In genomic region chr8:123066101-123066683, GRCm38 (mm10) we compare ENCODE assay signal across 8 mouse cellular contexts. TPM values are rescaled to one million over a fixed set of nuclear protein-coding genes. Genes with fewer than 3 reads are reported as not detected.
DNase-seq lines count a peak whose midpoint lies in the region; ATAC-seq and TF ChIP-seq lines count a peak whose summit lies in the region.

No protein-coding gene starts in this region.

- no peaks in the 10 kb centered on the region for H3K27me3 ChIP-seq in heart, postnatal 0 days (ENCODE audit: control insufficient read depth, insufficient read depth, low read length)
- H3K27me3 ChIP-seq in forebrain, embryonic 14.5 days (replicated peaks; ENCODE audit: control insufficient read depth, insufficient read depth, low read length): no peaks in the 10 kb centered on the region
- H3K27me3 ChIP-seq in liver, embryonic 16.5 days (ENCODE audit: control insufficient read depth, insufficient read depth, low read depth, low read length): no peaks in the 10 kb centered on the region

- peaks cover 9% of the 10 kb centered on the region; the same call in 1 of the 2 replicates for H3K4me1 ChIP-seq in heart, postnatal 0 days (ENCODE audit: control insufficient read depth, insufficient read depth)
- H3K4me1 ChIP-seq in forebrain, embryonic 14.5 days (ENCODE audit: control insufficient read depth, insufficient read depth, low read length): peaks cover 8% of the 10 kb centered on the region; the same call in 1 of the 2 replicates
- H3K4me1 ChIP-seq in liver, embryonic 16.5 days (ENCODE audit: control insufficient read depth, low read depth, low read length): peaks cover 20% of the 10 kb centered on the region

- TF ChIP-seq EP300 in heart, postnatal 0 days (IDR thresholded peaks at IDR 0.05; ENCODE audit: low read depth): no peak

- no peak for DNase-seq in heart, postnatal 0 days (ENCODE audit: low spot score)
- no peak for DNase-seq in heart, postnatal 25 days (ENCODE audit: low spot score)
- peak; percentile 55 for DNase-seq in MN1 (ENCODE audit: low spot score)
- peak; percentile 20 for DNase-seq in forebrain, embryonic 14.5 days (ENCODE audit: low spot score)
- no peak for DNase-seq in kidney, postnatal 10 days
- DNase-seq in right cerebral cortex, postnatal 10 days (ENCODE audit: low spot score in 2 of 2): no peak

- H3K9ac ChIP-seq in heart, postnatal 0 days (replicated peaks; ENCODE audit: low read depth, low read length): peak overlapping the region; percentile 87
- peak overlapping the region; percentile 87 for H3K9ac ChIP-seq in forebrain, embryonic 14.5 days (ENCODE audit: low read length)
- peak overlapping the region; percentile 97 for H3K9ac ChIP-seq in liver, embryonic 16.5 days (ENCODE audit: low read depth, low read length)

- peak overlapping the region; percentile 85 for H3K4me2 ChIP-seq in heart, postnatal 0 days (ENCODE audit: low read depth, low read length)
- peak overlapping the region; percentile 83 for H3K4me2 ChIP-seq in forebrain, embryonic 14.5 days (ENCODE audit: low read length)
- H3K4me2 ChIP-seq in liver, embryonic 16.5 days (ENCODE audit: low read depth, low read length): peak overlapping the region; percentile 92

- peak overlapping the region; percentile 87 for H3K4me3 ChIP-seq in heart, postnatal 0 days (ENCODE audit: low read depth, low read length)
- peak overlapping the region; percentile 90 for H3K4me3 ChIP-seq in forebrain, embryonic 14.5 days (ENCODE audit: low read depth, low read length)
- H3K4me3 ChIP-seq in liver, embryonic 16.5 days (ENCODE audit: low read depth, low read length): peak overlapping the region; percentile 96

- 31% methylated on average over 7 of the region's 7 CpGs for WGBS in heart, postnatal 0 days
- WGBS in forebrain, embryonic 14.5 days: 36% methylated on average over 7 of the region's 7 CpGs
- WGBS in liver, embryonic 16.5 days (ENCODE audit: insufficient replicate concordance): 31% methylated on average over 7 of the region's 7 CpGs

- no peak for ATAC-seq in heart, postnatal 0 days (ENCODE audit: insufficient read depth, low read depth)
- no peak for ATAC-seq in forebrain, embryonic 14.5 days
- ATAC-seq in liver, embryonic 16.5 days (ENCODE audit: low read depth): no peak
- ATAC-seq in inflammation-experienced regulatory T-cells, adult 6 months: no peak

- peak; percentile 21 for TF ChIP-seq CTCF in heart, postnatal 0 days (IDR thresholded peaks at IDR 0.05; ENCODE audit: low read depth)

- H3K9me3 ChIP-seq in heart, postnatal 0 days (replicated peaks; ENCODE audit: control insufficient read depth, low read length): no peaks in the 10 kb centered on the region
- no peaks in the 10 kb centered on the region for H3K9me3 ChIP-seq in forebrain, embryonic 14.5 days (replicated peaks; ENCODE audit: control insufficient read depth, low read length)
- no peaks in the 10 kb centered on the region for H3K9me3 ChIP-seq in liver, embryonic 16.5 days (replicated peaks; ENCODE audit: control insufficient read depth, low read length)

- intact Hi-C loops in heart, postnatal 25 days (cut with DNase I): loop anchor here (5.0 to 10.0 kb wide), 3 partner anchors 36 to 381 kb away; partner anchors contain the start of gene Rpl13

- peaks cover 16% of the 10 kb centered on the region for H3K36me3 ChIP-seq in heart, postnatal 0 days (replicated peaks; ENCODE audit: control insufficient read depth, insufficient read depth, low read length)
- peaks cover 13% of the 10 kb centered on the region for H3K36me3 ChIP-seq in forebrain, embryonic 14.5 days (ENCODE audit: control insufficient read depth, insufficient read depth, low read length)
- no peaks in the 10 kb centered on the region for H3K36me3 ChIP-seq in liver, embryonic 16.5 days (ENCODE audit: control insufficient read depth, insufficient read depth)

- peak overlapping the region; percentile 88 for H3K27ac ChIP-seq in heart, postnatal 0 days (ENCODE audit: low read depth)
- peak overlapping the region; percentile 90; the same call in 1 of the 2 replicates for H3K27ac ChIP-seq in forebrain, embryonic 14.5 days (ENCODE audit: low read depth, low read length)
- H3K27ac ChIP-seq in liver, embryonic 16.5 days (ENCODE audit: low read length): peak overlapping the region; percentile 87

RNA-seq across cellular contexts. Expression of gene Spg7, which starts 3.5 kb away (rescaled TPM):
- 72.8 and 83.1 TPM in 2 replicates for total RNA-seq in heart, postnatal 0 days (2014; rRNA removed; ENCODE audit: low replicate concordance)
- polyA plus RNA-seq in heart, postnatal 0 days (2015; fragmentation: Nextera tagmentation; extraction: Ambion mirVana): 63.3 and 65.1 TPM in 2 replicates
- 10 to 100 TPM; 77.4 to 78.7 TPM for total RNA-seq in heart, postnatal 25 days (2021)
- 34.2 and 38.2 TPM in 2 replicates for polyA plus RNA-seq in forebrain, embryonic 14.5 days (2014; fragmentation: Nextera tagmentation; extraction: Ambion mirVana)
- polyA plus RNA-seq in liver, embryonic 16.5 days (2015; fragmentation: Nextera tagmentation; extraction: Ambion mirVana): 19.9 and 20.7 TPM in 2 replicates
- polyA plus RNA-seq in inflammation-experienced regulatory T-cells, adult 6 months (2017; shearing (Covaris generic)): 10 to 100 TPM; 16.5 to 35.2 (median 19.0) TPM

RNA-seq across cellular contexts. Expression of gene Ankrd11, which starts 24.1 kb away (rescaled TPM):
- total RNA-seq in heart, postnatal 0 days (2014; rRNA removed; ENCODE audit: low replicate concordance): 51.2 and 65.8 TPM in 2 replicates
- polyA plus RNA-seq in heart, postnatal 0 days (2015; fragmentation: Nextera tagmentation; extraction: Ambion mirVana): 21.6 and 24.3 TPM in 2 replicates
- total RNA-seq in heart, postnatal 25 days (2021): 10 to 100 TPM; 63.7 to 73.0 TPM
- polyA plus RNA-seq in forebrain, embryonic 14.5 days (2014; fragmentation: Nextera tagmentation; extraction: Ambion mirVana): 32.1 and 34.9 TPM in 2 replicates
- 7.8 and 8.6 TPM in 2 replicates for polyA plus RNA-seq in liver, embryonic 16.5 days (2015; fragmentation: Nextera tagmentation; extraction: Ambion mirVana)
- 100 to 1,000 TPM in 1 of 3 experiments, 10 to 100 TPM in 2; 54.0 to 105 (median 84.1) TPM for polyA plus RNA-seq in inflammation-experienced regulatory T-cells, adult 6 months (2017; shearing (Covaris generic))

RNA-seq across cellular contexts. Expression of gene Rpl13, which starts 36.0 kb away (rescaled TPM):
- 2,455 and 2,720 TPM in 2 replicates for total RNA-seq in heart, postnatal 0 days (2014; rRNA removed; ENCODE audit: low replicate concordance)
- polyA plus RNA-seq in heart, postnatal 0 days (2015; fragmentation: Nextera tagmentation; extraction: Ambion mirVana): 813 and 854 TPM in 2 replicates
- 100 to 1,000 TPM; 426 to 434 TPM for total RNA-seq in heart, postnatal 25 days (2021)
- polyA plus RNA-seq in forebrain, embryonic 14.5 days (2014; fragmentation: Nextera tagmentation; extraction: Ambion mirVana): 1,075 and 1,254 TPM in 2 replicates
- polyA plus RNA-seq in liver, embryonic 16.5 days (2015; fragmentation: Nextera tagmentation; extraction: Ambion mirVana): 732 and 803 TPM in 2 replicates
- 1,000 to 10,000 TPM; 1,514 to 2,679 (median 2,672) TPM for polyA plus RNA-seq in inflammation-experienced regulatory T-cells, adult 6 months (2017; shearing (Covaris generic))

RNA-seq across cellular contexts. Expression of gene Cpne7, which starts 51.0 kb away (rescaled TPM):
- total RNA-seq in heart, postnatal 0 days (2014; rRNA removed; ENCODE audit: low replicate concordance): 0.42 and 9.0 TPM in 2 replicates
- 0.15 and 0.16 TPM in 2 replicates for polyA plus RNA-seq in heart, postnatal 0 days (2015; fragmentation: Nextera tagmentation; extraction: Ambion mirVana)
- total RNA-seq in heart, postnatal 25 days (2021): under 1 TPM; 0.36 to 0.39 TPM
- polyA plus RNA-seq in forebrain, embryonic 14.5 days (2014; fragmentation: Nextera tagmentation; extraction: Ambion mirVana): 1.0 and 2.7 TPM in 2 replicates
- 0.29 and 0.32 TPM in 2 replicates for polyA plus RNA-seq in liver, embryonic 16.5 days (2015; fragmentation: Nextera tagmentation; extraction: Ambion mirVana)
- 10 to 100 TPM in 1 of 3 experiments, 1 to 10 TPM in 2; 1.2 to 13.6 (median 6.6) TPM for polyA plus RNA-seq in inflammation-experienced regulatory T-cells, adult 6 months (2017; shearing (Covaris generic))

Comparison
In these comparisons a context has a peak if more than half of its experiments do, and no peak if none do; other contexts are left out.
1. DNase-seq: peak in MN1 (single experiment) and forebrain, embryonic 14.5 days (single experiment); none in heart, postnatal 0 days (single experiment), heart, postnatal 25 days (single experiment), kidney, postnatal 10 days (single experiment) and right cerebral cortex, postnatal 10 days (0 of 2).
2. Peak in every context shown above with its lines, with median percentiles within 50 percentile points of each other: H3K27ac ChIP-seq, H3K4me2 ChIP-seq, H3K4me3 ChIP-seq and H3K9ac ChIP-seq.